Mouse (Mus musculus) adrenal gland, postnatal 36 days (tissue): ENCODE results near the gene Olfr53. TPM values are rescaled to one million over a fixed set of nuclear protein-coding genes. Genes with fewer than 3 reads are reported as not detected.
"Not testable (repeated sequence)": the region's sequence is repeated elsewhere in the genome, so short reads cannot be mapped to it uniquely, and the experiment has no call there.

Experiments
- DNase-seq, 2 experiments: peaks; one replicate each; pipeline ENCODE4 v3.0.0; 2021; ENCODE audit warnings: mixed read lengths in 1 of 2
- long read RNA-seq, 2 experiments: library from polyadenylated mRNA; stranded (forward); transcript quantifications; one replicate each; pipeline ENCODE4 v2.0.0; 2021; ENCODE audit warnings: borderline sequencing depth in 2 of 2
- total RNA-seq, 2 experiments: library from RNA; stranded (reverse); gene quantifications; 2 replicates each; pipeline ENCODE4 v1.2.3; 2021

The Olfr53 gene
- not detected for total RNA-seq
- long read RNA-seq, experiment 1, result 0 reads
- long read RNA-seq, experiment 2, result 0 reads

GRCm38 (mm10) chr7:140646152-140646551 lies at the start of gene Olfr53:
Olfr53 (plus strand) TSS chr7:140646452.
- no peak for DNase-seq

- DNase-seq, result not testable (repeated sequence)
These were observed 45.3 kb upstream of the Olfr53 start, which contains the start of gene Olfr46 for GRCm38 (mm10) chr7:140600969-140601368. Olfr46 (plus strand) TSS chr7:140601269.

- not testable (repeated sequence) for DNase-seq
These were observed 17.6 kb upstream of the Olfr53 start, which contains the start of gene Olfr61 for GRCm38 (mm10) chr7:140628670-140629069. Olfr61 (plus strand) TSS chr7:140628970.

GRCm38 (mm10) chr7:140630559-140630958 lies 15.7 kb upstream of the Olfr53 start:
- DNase-seq, result no peak

- no peak for DNase-seq
These were observed 13.4 kb downstream of the Olfr53 start, which contains the start of gene Olfr539 for GRCm38 (mm10) chr7:140659630-140660029. Olfr539 (plus strand) TSS chr7:140659930.

GRCm38 (mm10) chr7:140670693-140671092 lies 24.4 kb downstream of the Olfr53 start:
- not testable (repeated sequence) for DNase-seq

GRCm38 (mm10) chr7:140675863-140676262 lies 29.6 kb downstream of the Olfr53 start:
- DNase-seq, result no peak

GRCm38 (mm10) chr7:140679591-140679990 lies 33.3 kb downstream of the Olfr53 start:
- DNase-seq, result not testable (repeated sequence)

GRCm38 (mm10) chr7:140681651-140682050 lies 35.4 kb downstream of the Olfr53 start, which contains the start of gene Olfr45:
Olfr45 (plus strand) TSS chr7:140681951.
- no peak for DNase-seq

GRCm38 (mm10) chr7:140696967-140697366 lies 50.7 kb downstream of the Olfr53 start, which contains the start of gene Olfr541:
Olfr541 (plus strand) TSS chr7:140697267.
- DNase-seq, result no peak

Other genes starting within 250 kb of the Olfr53 start
- gene Olfr531, start 243.5 kb upstream of the Olfr53 start, total RNA-seq, result not detected
- gene Olfr532, start 224.8 kb upstream of the Olfr53 start, total RNA-seq, result not detected
- not detected for gene Olfr533, start 183.1 kb upstream of the Olfr53 start, total RNA-seq
- gene Olfr535, start 162.2 kb upstream of the Olfr53 start, total RNA-seq, result not detected
- gene Olfr536, start 139.1 kb upstream of the Olfr53 start, total RNA-seq, result not detected
- not detected for gene Olfr538, start 78.6 kb upstream of the Olfr53 start, total RNA-seq
- not detected for gene Olfr46, start 45.2 kb upstream of the Olfr53 start, total RNA-seq
- gene Olfr61, start 17.5 kb upstream of the Olfr53 start, total RNA-seq, result not detected
- gene Olfr539, start 13.5 kb downstream of the Olfr53 start, total RNA-seq, result not detected
- gene Olfr45, start 35.5 kb downstream of the Olfr53 start, total RNA-seq, result not detected
- not detected for gene Olfr541, start 50.8 kb downstream of the Olfr53 start, total RNA-seq
- 100 to 1,000 TPM; 251 to 279 TPM for gene Cyp2e1, start 117.3 kb downstream of the Olfr53 start, total RNA-seq
- gene Syce1, start 141.4 kb downstream of the Olfr53 start, total RNA-seq, result not detected
- 1 to 10 TPM; 2.7 to 3.4 TPM for gene Zfp941, start 175.7 kb downstream of the Olfr53 start, total RNA-seq
- under 1 TPM in 1 of 2 experiments, not detected in 1; 0.70 TPM for gene Urah, start 188.6 kb downstream of the Olfr53 start, total RNA-seq
- gene Scgb1c1, start 199.1 kb downstream of the Olfr53 start, total RNA-seq, result not detected
- gene Odf3, start 201.4 kb downstream of the Olfr53 start, total RNA-seq, result under 1 TPM in 1 of 2 experiments, not detected in 1; 0.26 TPM
- 1 to 10 TPM in 1 of 2 experiments, not detected in 1; 1.3 TPM for gene Gm45785, start 209.9 kb downstream of the Olfr53 start, total RNA-seq
- 10 to 100 TPM; 52.7 to 60.4 TPM for gene Ric8a, start 210.5 kb downstream of the Olfr53 start, total RNA-seq
- gene Bet1l, start 211.1 kb downstream of the Olfr53 start, total RNA-seq, result 10 to 100 TPM; 30.5 to 41.4 TPM
- 100 to 1,000 TPM; 118 to 127 TPM for gene Psmd13, start 235.5 kb downstream of the Olfr53 start, total RNA-seq
- 10 to 100 TPM; 31.3 to 33.8 TPM for gene Sirt3, start 235.9 kb downstream of the Olfr53 start, total RNA-seq